Mouse (Mus musculus) bone marrow macrophage, adult 2 months (primary cell): ENCODE results near the gene Rims1.

Source experiments
- CTCF ChIP-seq: IDR thresholded peaks from 2 replicates; pipeline ENCODE4 v1.5.1; 2012; ENCODE audit warnings: low read depth, mild to moderate bottlenecking, low read length, moderate library complexity
- POLR2A ChIP-seq: IDR thresholded peaks from 2 replicates; pipeline ENCODE4 v1.6.1; 2012; ENCODE audit warnings: mild to moderate bottlenecking, low read depth, low read length, borderline replicate concordance

- TF ChIP-seq CTCF (no peak), POLR2A (no peak)
Observed at GRCm38 (mm10) chr1:22293953-22294352, 511.8 kb downstream of the Rims1 start.
